Mouse (Mus musculus): Measurements from ENCODE around the gene Ddx1. TPM values are rescaled to one million over a fixed set of nuclear protein-coding genes. Genes with fewer than 3 reads are reported as not detected.

The Ddx1 gene
- total RNA-seq, 1 experiment, result 73.3 TPM

DNA sequence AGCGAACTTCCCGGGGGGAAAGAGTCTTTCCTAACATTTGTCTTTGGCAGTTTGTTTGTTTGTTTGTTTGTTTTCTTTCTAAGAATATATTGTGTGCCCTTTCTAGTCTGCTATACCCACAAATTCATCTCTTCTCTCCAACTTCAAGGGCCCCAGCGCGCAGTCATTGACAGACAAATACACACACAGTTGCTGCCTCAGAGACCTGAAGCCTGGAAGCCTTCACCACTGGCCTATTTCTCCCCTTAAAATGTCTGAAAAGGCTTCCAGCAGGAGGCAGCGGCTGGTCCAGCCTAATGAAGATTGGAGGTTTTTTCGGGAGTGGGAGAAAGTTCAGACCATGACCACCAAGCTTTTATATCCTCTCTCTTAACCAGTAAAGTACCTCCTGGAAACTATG, 67.3 kb downstream of the Ddx1 start:
- Histone ChIP-seq H3K9ac (ENCODE audit: insufficient read depth, low read depth, low read length, poor library complexity, severe bottlenecking) (no peak overlapping the region), H3K9me3 (ENCODE audit: control insufficient read depth, insufficient read depth, low read depth, low read length) (no peaks in the 10 kb centered on the region), H3K36me3 (ENCODE audit: control insufficient read depth, insufficient read depth, low read length, poor library complexity, severe bottlenecking) (no peaks in the 10 kb centered on the region), H3K4me1 (ENCODE audit: control insufficient read depth in 2 of 2, insufficient read depth in 2 of 2, low read length in 2 of 2, poor library complexity in 1 of 2) (peaks cover 2 to 8% of the 10 kb centered on the region in 2 experiments; a peak in 3 of 4 replicates), H3K27ac (ENCODE audit: insufficient read depth, low read depth, low read length, poor library complexity, severe bottlenecking) (no peak overlapping the region), H3K4me3 (ENCODE audit: insufficient read depth in 1 of 2, low read depth in 1 of 2, low read length in 2 of 2, poor library complexity in 1 of 2, severe bottlenecking in 1 of 2) (no peak overlapping the region)
- in situ Hi-C loops (cut with MboI; ENCODE audit: low sequenced_read_pairs in 2 of 2, unreplicated experiment in 2 of 2), result no loop called here
- no peak for TF ChIP-seq HCFC1 (IDR thresholded peaks at IDR 0.05; ENCODE audit: borderline replicate concordance, insufficient read depth, low read length)
- TF ChIP-seq ZNF384 (IDR thresholded peaks at IDR 0.05; ENCODE audit: low read depth, low read length), result no peak
- TF ChIP-seq MAFK (IDR thresholded peaks at IDR 0.05; ENCODE audit: insufficient read depth, low read depth, low read length), result no peak
- no peak for TF ChIP-seq ZC3H11A (IDR thresholded peaks at IDR 0.05; ENCODE audit: borderline replicate concordance, low read depth, low read length)
- no peak for TF ChIP-seq CHD2 (IDR thresholded peaks at IDR 0.05; ENCODE audit: low read depth, low read length)
- DNase-seq (ENCODE audit: low read depth, low spot score), result no peak

DNA sequence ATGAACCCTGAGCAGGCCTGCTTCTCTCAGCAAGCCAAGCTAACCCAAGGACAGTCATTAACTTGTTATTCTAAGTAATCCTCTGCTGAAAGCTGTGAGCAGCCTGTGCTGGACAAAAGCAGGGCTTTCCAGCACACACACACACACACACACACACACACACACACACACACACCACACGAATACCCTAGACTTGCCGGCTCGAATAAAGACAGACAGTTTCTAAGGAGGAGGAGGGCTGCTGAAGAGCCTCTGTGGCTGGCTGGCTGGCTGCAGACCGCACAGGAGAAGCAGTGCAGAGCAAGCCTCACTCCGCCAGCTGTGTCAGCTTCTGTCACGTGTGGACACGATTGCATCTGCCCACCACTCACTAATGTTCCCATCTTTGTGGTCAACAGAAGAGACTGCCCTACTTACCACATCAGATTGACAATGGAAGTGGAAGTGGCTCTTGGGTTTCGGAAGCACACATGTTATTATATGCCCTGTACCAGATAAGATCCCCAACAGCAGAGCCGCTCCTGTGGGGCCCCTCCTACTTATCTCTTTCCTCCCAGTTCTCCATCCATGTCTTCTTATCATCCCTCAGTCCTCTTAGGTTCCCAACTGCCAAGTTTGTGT, 68.2 kb downstream of the Ddx1 start:
- no peaks in the 10 kb centered on the region for H3K36me3 ChIP-seq (ENCODE audit: control insufficient read depth, insufficient read depth, low read length, poor library complexity, severe bottlenecking)
- no peak overlapping the region for H3K4me3 ChIP-seq (ENCODE audit: insufficient read depth in 1 of 2, low read depth in 1 of 2, low read length in 2 of 2, poor library complexity in 1 of 2, severe bottlenecking in 1 of 2)
- H3K4me1 ChIP-seq (ENCODE audit: control insufficient read depth in 2 of 2, insufficient read depth in 2 of 2, low read length in 2 of 2, poor library complexity in 1 of 2), result peaks cover 2 to 8% of the 10 kb centered on the region in 2 experiments; a peak in 3 of 4 replicates
- no peak overlapping the region for H3K27ac ChIP-seq (ENCODE audit: insufficient read depth, low read depth, low read length, poor library complexity, severe bottlenecking)
- DNase-seq (ENCODE audit: low read depth, low spot score), result no peak
- TF ChIP-seq MAFK (IDR thresholded peaks at IDR 0.05; ENCODE audit: insufficient read depth, low read depth, low read length), result no peak
- TF ChIP-seq ZNF384 (IDR thresholded peaks at IDR 0.05; ENCODE audit: low read depth, low read length), result no peak
- TF ChIP-seq ZC3H11A (IDR thresholded peaks at IDR 0.05; ENCODE audit: borderline replicate concordance, low read depth, low read length), result no peak
- no peak for TF ChIP-seq CHD2 (IDR thresholded peaks at IDR 0.05; ENCODE audit: low read depth, low read length)
- TF ChIP-seq HCFC1 (IDR thresholded peaks at IDR 0.05; ENCODE audit: borderline replicate concordance, insufficient read depth, low read length), result no peak
- in situ Hi-C loops (cut with MboI; ENCODE audit: low sequenced_read_pairs in 2 of 2, unreplicated experiment in 2 of 2), result no loop called here
- H3K9ac ChIP-seq (ENCODE audit: insufficient read depth, low read depth, low read length, poor library complexity, severe bottlenecking), result no peak overlapping the region
- H3K9me3 ChIP-seq (ENCODE audit: control insufficient read depth, insufficient read depth, low read depth, low read length), result no peaks in the 10 kb centered on the region

DNA sequence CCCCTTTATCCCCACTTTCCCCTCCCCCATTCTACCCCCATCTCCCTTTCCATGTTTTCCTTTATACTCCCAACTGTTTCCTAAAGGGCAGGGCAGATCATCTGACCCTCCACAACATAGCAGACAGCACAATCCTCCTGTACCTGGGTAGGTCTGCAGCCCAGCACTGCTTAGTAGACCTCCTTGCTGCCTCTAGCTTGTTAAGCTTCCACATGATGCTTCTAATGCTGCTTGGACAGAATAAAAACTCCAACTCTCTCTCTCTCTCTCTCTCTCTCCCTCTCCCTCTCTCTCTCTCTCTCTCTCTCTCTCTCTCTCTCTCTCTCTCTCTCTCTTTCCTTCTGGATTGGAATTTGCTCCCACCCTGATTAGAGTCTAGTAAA, 68.7 kb downstream of the Ddx1 start:
- Histone ChIP-seq H3K4me1 (ENCODE audit: control insufficient read depth in 2 of 2, insufficient read depth in 2 of 2, low read length in 2 of 2, poor library complexity in 1 of 2) (peaks cover 2 to 8% of the 10 kb centered on the region in 2 experiments; a peak in 3 of 4 replicates), H3K9ac (ENCODE audit: insufficient read depth, low read depth, low read length, poor library complexity, severe bottlenecking) (no peak overlapping the region)

DNA sequence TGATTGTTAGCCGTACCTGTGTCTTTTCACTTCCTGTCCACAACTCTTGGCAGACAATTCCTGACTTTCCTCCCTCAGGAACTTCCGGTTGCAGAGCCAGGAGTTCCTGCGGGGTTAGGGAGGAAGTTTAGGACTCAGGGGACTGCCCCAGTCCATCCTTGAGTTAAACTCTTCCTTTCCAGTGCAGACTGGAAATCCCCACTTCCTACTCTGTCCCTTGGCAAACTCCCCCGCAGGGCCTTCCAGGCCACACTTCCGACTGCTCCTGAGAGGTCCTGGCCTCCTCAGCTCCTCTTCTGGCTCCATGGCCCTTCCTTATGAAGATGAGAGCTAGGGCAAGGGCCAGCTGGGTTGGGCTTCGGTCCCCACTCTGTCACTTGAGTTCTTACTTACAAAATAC, 71.4 kb downstream of the Ddx1 start:
- Histone ChIP-seq H3K4me3 (ENCODE audit: insufficient read depth in 1 of 2, low read depth in 1 of 2, low read length in 2 of 2, poor library complexity in 1 of 2, severe bottlenecking in 1 of 2) (no peak overlapping the region), H3K9me3 (ENCODE audit: control insufficient read depth, insufficient read depth, low read depth, low read length) (no peaks in the 10 kb centered on the region), H3K9ac (ENCODE audit: insufficient read depth, low read depth, low read length, poor library complexity, severe bottlenecking) (no peak overlapping the region), H3K4me1 (ENCODE audit: control insufficient read depth in 2 of 2, insufficient read depth in 2 of 2, low read length in 2 of 2, poor library complexity in 1 of 2) (no peaks in the 10 kb centered on the region), H3K27ac (ENCODE audit: insufficient read depth, low read depth, low read length, poor library complexity, severe bottlenecking) (no peak overlapping the region), H3K36me3 (ENCODE audit: control insufficient read depth, insufficient read depth, low read length, poor library complexity, severe bottlenecking) (no peaks in the 10 kb centered on the region)
- DNase-seq (ENCODE audit: low read depth, low spot score), result no peak
- in situ Hi-C loops (cut with MboI; ENCODE audit: low sequenced_read_pairs in 2 of 2, unreplicated experiment in 2 of 2), result no loop called here
- TF ChIP-seq CHD2 (IDR thresholded peaks at IDR 0.05; ENCODE audit: low read depth, low read length) (no peak), HCFC1 (IDR thresholded peaks at IDR 0.05; ENCODE audit: borderline replicate concordance, insufficient read depth, low read length) (no peak), MAFK (IDR thresholded peaks at IDR 0.05; ENCODE audit: insufficient read depth, low read depth, low read length) (no peak), ZC3H11A (IDR thresholded peaks at IDR 0.05; ENCODE audit: borderline replicate concordance, low read depth, low read length) (no peak), ZNF384 (IDR thresholded peaks at IDR 0.05; ENCODE audit: low read depth, low read length) (no peak)

More for the DNA sequence above, 68.7 kb downstream of the Ddx1 start:
- TF ChIP-seq HCFC1 (IDR thresholded peaks at IDR 0.05; ENCODE audit: borderline replicate concordance, insufficient read depth, low read length) (no peak), MAFK (IDR thresholded peaks at IDR 0.05; ENCODE audit: insufficient read depth, low read depth, low read length) (no peak), ZC3H11A (IDR thresholded peaks at IDR 0.05; ENCODE audit: borderline replicate concordance, low read depth, low read length) (no peak), CHD2 (IDR thresholded peaks at IDR 0.05; ENCODE audit: low read depth, low read length) (no peak), ZNF384 (IDR thresholded peaks at IDR 0.05; ENCODE audit: low read depth, low read length) (no peak)
- DNase-seq (ENCODE audit: low read depth, low spot score), result no peak
- H3K36me3 ChIP-seq (ENCODE audit: control insufficient read depth, insufficient read depth, low read length, poor library complexity, severe bottlenecking), result no peaks in the 10 kb centered on the region
- no peaks in the 10 kb centered on the region for H3K9me3 ChIP-seq (ENCODE audit: control insufficient read depth, insufficient read depth, low read depth, low read length)
- H3K4me3 ChIP-seq (ENCODE audit: insufficient read depth in 1 of 2, low read depth in 1 of 2, low read length in 2 of 2, poor library complexity in 1 of 2, severe bottlenecking in 1 of 2), result no peak overlapping the region
- no peak overlapping the region for H3K27ac ChIP-seq (ENCODE audit: insufficient read depth, low read depth, low read length, poor library complexity, severe bottlenecking)
- in situ Hi-C loops (cut with MboI; ENCODE audit: low sequenced_read_pairs in 2 of 2, unreplicated experiment in 2 of 2), result no loop called here

All from ES-E14 (cell line).